Mouse (Mus musculus): ENCODE results near the gene Efhd1. TPM values are rescaled to one million over a fixed set of nuclear protein-coding genes. Genes with fewer than 3 reads are reported as not detected.

Efhd1 gene
- polyA plus RNA-seq (2015; fragmentation: Illumina TruSeq; extraction: RNeasy Lipid Tissue Mini Kit (QIAGEN cat#74804); ENCODE audit: low read depth, low replicate concordance): 34.6 TPM

GRCm38 (mm10) chr1:87264134-87265006, at the start of gene Efhd1:
Efhd1 (plus strand) TSS chr1:87264363.

DNA sequence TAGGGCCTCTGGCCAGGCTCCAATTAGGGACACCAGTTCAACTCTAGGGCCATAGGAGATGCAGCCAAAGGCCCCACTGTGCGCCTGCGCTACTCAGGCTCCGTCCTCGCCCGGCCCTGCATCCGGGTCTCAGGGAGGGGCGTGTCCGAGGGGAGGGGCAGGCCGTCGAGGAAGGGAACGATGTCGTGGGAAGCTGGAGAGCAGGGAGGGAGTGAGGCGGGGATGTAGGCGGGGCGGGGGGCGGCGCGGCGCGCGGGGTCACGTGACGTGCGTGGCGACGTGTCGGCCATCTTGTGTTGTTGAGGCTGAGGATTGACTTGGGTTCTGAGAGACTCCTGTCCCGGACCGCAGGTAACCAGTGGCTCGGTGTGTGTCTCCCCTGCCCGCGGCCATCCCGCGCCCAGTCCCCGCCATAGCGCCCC, 62.6 kb downstream of the Efhd1 start, which contains the start of gene Gigyf2:
Gene Gigyf2 (plus strand): TSS at position 257 of the 422 bp plus-strand sequence.

Other genes starting within 250 kb of the Efhd1 start
- gene Alppl2, start 174.4 kb upstream of the Efhd1 start, polyA plus RNA-seq (2015; fragmentation: Illumina TruSeq; extraction: RNeasy Lipid Tissue Mini Kit (QIAGEN cat#74804); ENCODE audit: low read depth, low replicate concordance): not detected
- gene Alpi, start 162.8 kb upstream of the Efhd1 start, polyA plus RNA-seq (2015; fragmentation: Illumina TruSeq; extraction: RNeasy Lipid Tissue Mini Kit (QIAGEN cat#74804); ENCODE audit: low read depth, low replicate concordance): not detected
- not detected for gene Akp3, start 139.4 kb upstream of the Efhd1 start, polyA plus RNA-seq (2015; fragmentation: Illumina TruSeq; extraction: RNeasy Lipid Tissue Mini Kit (QIAGEN cat#74804); ENCODE audit: low read depth, low replicate concordance)
- gene Ecel1, start 107.8 kb upstream of the Efhd1 start, polyA plus RNA-seq (2015; fragmentation: Illumina TruSeq; extraction: RNeasy Lipid Tissue Mini Kit (QIAGEN cat#74804); ENCODE audit: low read depth, low replicate concordance): 10.6 TPM
- 0.34 TPM for gene Prss56, start 81.0 kb upstream of the Efhd1 start, polyA plus RNA-seq (2015; fragmentation: Illumina TruSeq; extraction: RNeasy Lipid Tissue Mini Kit (QIAGEN cat#74804); ENCODE audit: low read depth, low replicate concordance)
- not detected for gene Chrnd, start 73.8 kb upstream of the Efhd1 start, polyA plus RNA-seq (2015; fragmentation: Illumina TruSeq; extraction: RNeasy Lipid Tissue Mini Kit (QIAGEN cat#74804); ENCODE audit: low read depth, low replicate concordance)
- gene Chrng, start 59.7 kb upstream of the Efhd1 start, polyA plus RNA-seq (2015; fragmentation: Illumina TruSeq; extraction: RNeasy Lipid Tissue Mini Kit (QIAGEN cat#74804); ENCODE audit: low read depth, low replicate concordance): not detected
- gene Eif4e2, start 50.4 kb upstream of the Efhd1 start, polyA plus RNA-seq (2015; fragmentation: Illumina TruSeq; extraction: RNeasy Lipid Tissue Mini Kit (QIAGEN cat#74804); ENCODE audit: low read depth, low replicate concordance): 72.4 TPM
- 50.8 TPM for gene Gigyf2, start 62.6 kb downstream of the Efhd1 start, polyA plus RNA-seq (2015; fragmentation: Illumina TruSeq; extraction: RNeasy Lipid Tissue Mini Kit (QIAGEN cat#74804); ENCODE audit: low read depth, low replicate concordance)
- 12.1 TPM for gene Kcnj13, start 130.4 kb downstream of the Efhd1 start, polyA plus RNA-seq (2015; fragmentation: Illumina TruSeq; extraction: RNeasy Lipid Tissue Mini Kit (QIAGEN cat#74804); ENCODE audit: low read depth, low replicate concordance)
- gene Snorc, start 205.9 kb downstream of the Efhd1 start, polyA plus RNA-seq (2015; fragmentation: Illumina TruSeq; extraction: RNeasy Lipid Tissue Mini Kit (QIAGEN cat#74804); ENCODE audit: low read depth, low replicate concordance): 1.4 TPM
- gene Neu2, start 245.5 kb downstream of the Efhd1 start, polyA plus RNA-seq (2015; fragmentation: Illumina TruSeq; extraction: RNeasy Lipid Tissue Mini Kit (QIAGEN cat#74804); ENCODE audit: low read depth, low replicate concordance): 8.6 TPM